Mouse (Mus musculus) heart, embryonic 13.5 days (tissue): Measurements from ENCODE around the gene Sfrp2. TPM values are rescaled to one million over a fixed set of nuclear protein-coding genes. Genes with fewer than 3 reads are reported as not detected.

ENCODE experiments used
- ATAC-seq: fragments of 200-750 bp; cut with Nextera tagmentation; 2 replicates; pipeline ENCODE4 v1.8.0; 2017; ENCODE audit warnings: moderate TSS enrichment; ENCODE audit not compliant: insufficient number of reproducible peaks, low FRiP score, low TSS enrichment; ENCODE audit errors: extremely low read depth
- H3K27ac ChIP-seq: fragments of 300-500 bp; sonication (generic); replicated peaks from 2 replicates; pipeline ENCODE4 v1.5.1; 2015; ENCODE audit warnings: moderate library complexity, mild to moderate bottlenecking, inconsistent platforms
- H3K27me3 ChIP-seq: fragments of 300-500 bp; sonication (generic); replicated peaks from 2 replicates; pipeline ENCODE4 v1.6.1; 2015; ENCODE audit warnings: mild to moderate bottlenecking, inconsistent platforms
- H3K36me3 ChIP-seq: fragments of 300-500 bp; sonication (generic); 2 replicates; pipeline ENCODE4 v1.6.1; 2015; ENCODE audit warnings: mild to moderate bottlenecking, inconsistent platforms
- H3K4me1 ChIP-seq: fragments of 300-500 bp; sonication (generic); 2 replicates; pipeline ENCODE4 v1.6.1; 2015; ENCODE audit warnings: inconsistent platforms
- H3K4me2 ChIP-seq: fragments of 300-500 bp; sonication (generic); 2 replicates; pipeline ENCODE4 v1.6.1; 2015; ENCODE audit warnings: inconsistent platforms, mild to moderate bottlenecking, moderate library complexity
- H3K4me3 ChIP-seq: fragments of 300-500 bp; sonication (generic); 2 replicates; pipeline ENCODE4 v1.5.1; 2015; ENCODE audit warnings: moderate library complexity, mild to moderate bottlenecking, inconsistent platforms
- H3K9ac ChIP-seq: fragments of 300-500 bp; sonication (generic); 2 replicates; pipeline ENCODE4 v1.6.1; 2015; ENCODE audit warnings: inconsistent platforms, mild to moderate bottlenecking, moderate library complexity
- H3K9me3 ChIP-seq: fragments of 300-500 bp; sonication (generic); 2 replicates; pipeline ENCODE4 v1.6.1; 2016; ENCODE audit warnings: inconsistent platforms
- WGBS: fragments of 180-500 bp; shearing (Covaris S2); methylation state at CpG from one replicate; pipeline ENCODE4 v1.1.7; 2015; ENCODE audit warnings: mixed read lengths; 5-methylcytosine and 5-hydroxymethylcytosine counted together
- polyA plus RNA-seq: library from polyadenylated mRNA; unstranded; fragments of >200 nt; fragmentation: Nextera tagmentation; extraction: Ambion mirVana; gene quantifications from 2 replicates; pipeline ENCODE4 v1.2.1, GENCODE M21; 2015

The Sfrp2 gene
- polyA plus RNA-seq, 1 experiment from 2014 or later = 194 TPM

DNA sequence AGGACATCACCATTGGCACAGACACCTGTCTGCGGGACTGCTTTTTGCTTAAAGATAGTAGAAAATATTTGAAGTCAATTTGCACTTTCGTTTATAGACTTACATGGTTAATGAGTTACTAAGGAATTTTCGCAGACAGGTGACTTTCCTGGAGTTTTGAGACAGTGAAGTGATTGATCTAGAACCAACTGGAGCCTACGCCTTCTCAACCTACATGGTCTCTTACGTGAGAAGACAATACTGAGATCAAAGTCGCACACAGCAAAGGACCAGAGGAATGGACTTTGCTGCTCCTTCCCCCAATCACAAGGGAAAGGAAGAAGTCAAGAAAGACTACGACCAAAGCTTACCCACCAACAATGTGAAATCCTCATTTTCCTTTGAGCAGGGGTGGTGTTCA is 33.4 kb downstream of the Sfrp2 start:
- H3K4me3 ChIP-seq = no peak overlapping the region
- no peaks in the 10 kb centered on the region for H3K36me3 ChIP-seq
- no peak overlapping the region for H3K27ac ChIP-seq
- H3K9ac ChIP-seq = no peak overlapping the region
- WGBS = 78% methylated on average over 7 of the region's 7 CpGs
- H3K27me3 ChIP-seq = no peaks in the 10 kb centered on the region; the same call in 1 of the 2 replicates
- H3K4me1 ChIP-seq = no peaks in the 10 kb centered on the region
- no peak overlapping the region for H3K4me2 ChIP-seq
- no peak for ATAC-seq
- no peaks in the 10 kb centered on the region for H3K9me3 ChIP-seq

GRCm38 (mm10) chr3:83801649-83802155 is 35.6 kb downstream of the Sfrp2 start:
- no peak for ATAC-seq
- Histone ChIP-seq H3K36me3 (no peaks in the 10 kb centered on the region), H3K9ac (no peak overlapping the region), H3K27me3 (no peaks in the 10 kb centered on the region; the same call in 1 of the 2 replicates), H3K4me3 (no peak overlapping the region), H3K9me3 (no peaks in the 10 kb centered on the region), H3K4me2 (no peak overlapping the region), H3K4me1 (no peaks in the 10 kb centered on the region), H3K27ac (no peak overlapping the region)
- WGBS = 86% methylated on average over 4 of the region's 4 CpGs

- no peaks in the 10 kb centered on the region for H3K27me3 ChIP-seq
- H3K9ac ChIP-seq = no peak overlapping the region
- H3K4me3 ChIP-seq = no peak overlapping the region
- WGBS = 80% methylated on average over 12 of the region's 12 CpGs
- H3K4me2 ChIP-seq = no peak overlapping the region
- H3K36me3 ChIP-seq = no peaks in the 10 kb centered on the region
- no peak for ATAC-seq
- H3K9me3 ChIP-seq = no peaks in the 10 kb centered on the region
- no peaks in the 10 kb centered on the region for H3K4me1 ChIP-seq
- no peak overlapping the region for H3K27ac ChIP-seq
These were observed 42.4 kb downstream of the Sfrp2 start for GRCm38 (mm10) chr3:83808483-83808882.

GRCm38 (mm10) chr3:83811987-83812386 is 45.9 kb downstream of the Sfrp2 start:
- Histone ChIP-seq H3K4me3 (no peak overlapping the region), H3K4me1 (no peaks in the 10 kb centered on the region), H3K27me3 (no peaks in the 10 kb centered on the region), H3K27ac (no peak overlapping the region), H3K4me2 (no peak overlapping the region), H3K9ac (no peak overlapping the region), H3K36me3 (no peaks in the 10 kb centered on the region), H3K9me3 (no peaks in the 10 kb centered on the region)
- ATAC-seq = no peak
- WGBS = 70% methylated on average over 7 of the region's 7 CpGs

- H3K9me3 ChIP-seq = no peaks in the 10 kb centered on the region
- no peaks in the 10 kb centered on the region for H3K36me3 ChIP-seq
- no peaks in the 10 kb centered on the region for H3K27me3 ChIP-seq
- no peak for ATAC-seq
- H3K4me3 ChIP-seq = no peak overlapping the region
- no peak overlapping the region for H3K9ac ChIP-seq
- no peak overlapping the region for H3K27ac ChIP-seq
- H3K4me2 ChIP-seq = no peak overlapping the region
- no peaks in the 10 kb centered on the region for H3K4me1 ChIP-seq
These were observed 46.7 kb downstream of the Sfrp2 start for GRCm38 (mm10) chr3:83812863-83813262.

DNA sequence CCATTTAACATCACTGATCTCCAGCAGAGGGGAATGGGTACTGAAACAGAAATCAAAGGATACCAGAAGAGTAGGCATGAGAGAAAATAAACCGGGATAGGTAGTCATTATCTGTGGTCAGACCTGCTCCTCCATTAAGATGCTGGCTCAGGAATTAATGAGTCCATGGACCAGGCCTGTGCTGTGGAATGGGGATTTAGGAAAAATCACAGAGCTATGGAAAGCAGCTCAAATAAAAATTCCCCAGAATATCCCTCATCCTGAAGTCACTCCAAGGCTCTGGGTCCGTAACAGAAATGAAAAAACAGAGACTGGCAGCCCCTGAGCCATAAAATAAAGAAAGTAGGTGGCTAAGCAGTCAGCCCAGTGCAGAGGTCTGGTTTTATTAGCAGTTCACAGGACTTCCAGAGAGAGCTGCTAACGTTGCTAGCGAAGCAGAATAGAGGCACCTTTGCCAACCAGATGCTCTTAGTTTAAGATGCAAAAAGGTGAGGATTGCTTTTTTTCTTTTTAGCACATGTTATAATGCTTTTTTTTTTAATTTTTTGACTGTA is 50.3 kb downstream of the Sfrp2 start:
- Histone ChIP-seq H3K4me1 (no peaks in the 10 kb centered on the region), H3K4me2 (no peak overlapping the region), H3K4me3 (no peak overlapping the region), H3K9ac (no peak overlapping the region), H3K36me3 (no peaks in the 10 kb centered on the region), H3K9me3 (no peaks in the 10 kb centered on the region), H3K27ac (no peak overlapping the region), H3K27me3 (no peaks in the 10 kb centered on the region)
- no peak for ATAC-seq
- 80% methylated on average over 4 of the region's 4 CpGs for WGBS

GRCm38 (mm10) chr3:83823774-83824173 is 57.7 kb downstream of the Sfrp2 start:
- H3K9ac ChIP-seq = no peak overlapping the region
- H3K4me1 ChIP-seq = peaks cover 5% of the 10 kb centered on the region; the same call in 1 of the 2 replicates
- WGBS = 82% methylated on average over 4 of the region's 4 CpGs
- no peaks in the 10 kb centered on the region for H3K36me3 ChIP-seq
- no peak for ATAC-seq
- H3K27ac ChIP-seq = no peak overlapping the region
- no peaks in the 10 kb centered on the region for H3K9me3 ChIP-seq
- no peaks in the 10 kb centered on the region for H3K27me3 ChIP-seq
- no peak overlapping the region for H3K4me3 ChIP-seq
- H3K4me2 ChIP-seq = no peak overlapping the region

Other genes with a start within 250 kb of the Sfrp2 start
- 2.6 and 3.4 TPM in 2 replicates for gene Tlr2, start 75.4 kb downstream of the Sfrp2 start, polyA plus RNA-seq